Mouse (Mus musculus) CH12.LX (cell line): ENCODE data around the gene Hao1.

Experiments used
- BHLHE40 ChIP-seq: IDR thresholded peaks from 2 replicates; pipeline ENCODE4 v1.6.1; 2011; ENCODE audit warnings: mild to moderate bottlenecking, low read depth, low read length, improper control_type of control experiment
- CTCF ChIP-seq, 2 experiments: IDR thresholded peaks in 1 of 2; conservative IDR thresholded peaks in 1 of 2; 2 replicates each; pipeline ENCODE4 v1.5.1; 2011 to 2012; ENCODE audit warnings: low read depth in 2 of 2, low read length in 2 of 2, improper control_type of control experiment in 1 of 2, inconsistent platforms in 1 of 2, mild to moderate bottlenecking in 1 of 2, moderate library complexity in 1 of 2
- KAT2A ChIP-seq: IDR thresholded peaks from 2 replicates; pipeline ENCODE4 v1.6.1; 2012; ENCODE audit warnings: low read length, improper control_type of control experiment, inconsistent platforms; ENCODE audit not compliant: insufficient replicate concordance
- MAFK ChIP-seq: IDR thresholded peaks from 2 replicates; pipeline ENCODE4 v1.6.1; 2011; ENCODE audit warnings: low read length, improper control_type of control experiment; ENCODE audit not compliant: insufficient replicate concordance
- MEF2A ChIP-seq: IDR thresholded peaks from 2 replicates; pipeline ENCODE4 v1.6.1; 2014; ENCODE audit warnings: low read depth, mild to moderate bottlenecking, inconsistent platforms, low read length, improper control_type of control experiment, borderline replicate concordance
- SMC3 ChIP-seq: IDR thresholded peaks from 2 replicates; pipeline ENCODE4 v1.6.1; 2011; ENCODE audit warnings: low read depth, low read length, improper control_type of control experiment

- TF ChIP-seq BHLHE40 (no peak), MEF2A (no peak), KAT2A (no peak), CTCF (conservative IDR thresholded peaks at IDR 0.05 in 1 of 2, IDR thresholded peaks at IDR 0.05 in 1 of 2; ENCODE audit: low read depth in 2 of 2, low read length in 2 of 2) (no peak), SMC3 (no peak), MAFK (no peak)
Measured at GRCm38 (mm10) chr2:134481174-134481573, 73.0 kb downstream of the Hao1 start.
